Mouse (Mus musculus): Measurements from ENCODE around the gene Fam120a. TPM values are rescaled to one million over a fixed set of nuclear protein-coding genes. Genes with fewer than 3 reads are reported as not detected.
A peak's percentile ranks its signal among the peaks of the same experiment; 100 is the strongest.

The Fam120a gene
- polyA plus RNA-seq, 1 experiment = 120 TPM

DNA sequence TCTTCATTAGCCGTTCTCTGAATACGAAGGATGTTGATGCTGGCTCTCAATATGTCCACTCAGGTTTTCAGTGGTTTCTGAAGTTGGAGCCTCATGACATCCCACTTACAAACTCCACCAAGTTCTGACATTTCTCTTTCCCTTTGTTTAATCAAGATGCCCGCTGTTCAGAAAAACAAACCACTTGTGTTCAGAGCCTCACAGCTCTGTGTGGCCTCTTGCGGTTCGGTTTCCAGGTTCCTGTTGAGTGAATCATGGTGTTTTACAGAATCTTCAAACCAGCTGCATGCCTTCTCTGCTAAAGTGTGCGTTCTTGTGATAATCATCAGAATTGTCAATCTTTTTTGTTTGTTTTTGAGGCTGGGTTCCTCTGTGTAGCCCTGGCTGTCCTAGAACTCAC is 11.3 kb upstream of the Fam120a start:
- DNase-seq = no peak
- no peaks in the 10 kb centered on the region for H3K27me3 ChIP-seq (ENCODE audit: control insufficient read depth, insufficient read depth, low read length)
- H3K4me1 ChIP-seq (replicated peaks; ENCODE audit: control insufficient read depth, insufficient read depth, low read length) = peaks cover 12% of the 10 kb centered on the region; the same call in 1 of the 2 replicates
- no peak for TF ChIP-seq POLR2A (IDR thresholded peaks at IDR 0.05; ENCODE audit: control insufficient read depth, extremely low read depth, insufficient read depth, low read length, poor library complexity)
- TF ChIP-seq CTCF (IDR thresholded peaks at IDR 0.05; ENCODE audit: borderline replicate concordance, control insufficient read depth, extremely low read depth, insufficient read depth, low read length, poor library complexity) = no peak
- WGBS = 56% methylated on average over 6 of the region's 6 CpGs
- H3K36me3 ChIP-seq (ENCODE audit: control insufficient read depth, insufficient read depth, low read length) = no peaks in the 10 kb centered on the region
- H3K27ac ChIP-seq (ENCODE audit: control insufficient read depth, insufficient read depth, low read length) = peak overlapping the region; percentile 42; the same call in 1 of the 2 replicates
- H3K4me3 ChIP-seq (ENCODE audit: control insufficient read depth, insufficient read depth, low read length) = no peak overlapping the region

DNA sequence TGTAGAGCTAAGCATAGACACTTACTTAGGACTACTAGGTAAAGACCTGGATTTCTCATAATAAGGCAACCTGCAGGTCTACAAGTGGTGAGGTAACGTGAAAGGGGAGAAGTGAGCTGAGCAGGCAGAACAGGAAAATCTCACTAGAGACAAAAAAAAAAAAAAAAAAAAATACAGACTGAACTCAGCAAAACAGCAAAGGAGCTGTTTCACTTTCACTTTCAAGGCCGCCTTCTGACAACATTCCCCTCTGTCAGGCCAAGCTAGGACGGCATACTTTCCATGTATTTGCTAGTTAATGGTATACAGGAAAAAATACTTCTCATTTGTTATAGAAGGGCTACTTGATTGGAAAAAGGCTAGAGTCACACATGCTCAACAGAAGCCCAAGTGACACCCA is 10.0 kb upstream of the Fam120a start:
- H3K27me3 ChIP-seq (ENCODE audit: control insufficient read depth, insufficient read depth, low read length) = no peaks in the 10 kb centered on the region
- peaks cover 12% of the 10 kb centered on the region; the same call in 1 of the 2 replicates for H3K4me1 ChIP-seq (replicated peaks; ENCODE audit: control insufficient read depth, insufficient read depth, low read length)
- under 1% methylated on average over 3 of the region's 3 CpGs for WGBS
- peak overlapping the region; percentile 19 for H3K27ac ChIP-seq (ENCODE audit: control insufficient read depth, insufficient read depth, low read length)
- DNase-seq = peak; percentile 43
- H3K36me3 ChIP-seq (ENCODE audit: control insufficient read depth, insufficient read depth, low read length) = no peaks in the 10 kb centered on the region
- H3K4me3 ChIP-seq (ENCODE audit: control insufficient read depth, insufficient read depth, low read length) = no peak overlapping the region
- TF ChIP-seq POLR2A (IDR thresholded peaks at IDR 0.05; ENCODE audit: control insufficient read depth, extremely low read depth, insufficient read depth, low read length, poor library complexity) = no peak
- TF ChIP-seq CTCF (IDR thresholded peaks at IDR 0.05; ENCODE audit: borderline replicate concordance, control insufficient read depth, extremely low read depth, insufficient read depth, low read length, poor library complexity) = no peak

GRCm38 (mm10) chr13:48974699-48975098 is 6.9 kb upstream of the Fam120a start:
- TF ChIP-seq CTCF (IDR thresholded peaks at IDR 0.05; ENCODE audit: borderline replicate concordance, control insufficient read depth, extremely low read depth, insufficient read depth, low read length, poor library complexity) = no peak
- TF ChIP-seq POLR2A (IDR thresholded peaks at IDR 0.05; ENCODE audit: control insufficient read depth, extremely low read depth, insufficient read depth, low read length, poor library complexity) = no peak
- H3K27me3 ChIP-seq (ENCODE audit: control insufficient read depth, insufficient read depth, low read length) = no peaks in the 10 kb centered on the region
- 94% methylated on average over 2 of the region's 2 CpGs for WGBS
- DNase-seq = no peak
- no peaks in the 10 kb centered on the region for H3K36me3 ChIP-seq (ENCODE audit: control insufficient read depth, insufficient read depth, low read length)
- H3K4me3 ChIP-seq (ENCODE audit: control insufficient read depth, insufficient read depth, low read length) = no peak overlapping the region
- H3K4me1 ChIP-seq (replicated peaks; ENCODE audit: control insufficient read depth, insufficient read depth, low read length) = peaks cover 10% of the 10 kb centered on the region
- H3K27ac ChIP-seq (ENCODE audit: control insufficient read depth, insufficient read depth, low read length) = no peak overlapping the region

GRCm38 (mm10) chr13:48974266-48974665 is 6.4 kb upstream of the Fam120a start:
- WGBS = 90% methylated on average over 4 of the region's 4 CpGs
- DNase-seq = no peak
- H3K36me3 ChIP-seq (ENCODE audit: control insufficient read depth, insufficient read depth, low read length) = no peaks in the 10 kb centered on the region
- peaks cover 6% of the 10 kb centered on the region for H3K4me1 ChIP-seq (replicated peaks; ENCODE audit: control insufficient read depth, insufficient read depth, low read length)
- TF ChIP-seq POLR2A (IDR thresholded peaks at IDR 0.05; ENCODE audit: control insufficient read depth, extremely low read depth, insufficient read depth, low read length, poor library complexity) (no peak), CTCF (IDR thresholded peaks at IDR 0.05; ENCODE audit: borderline replicate concordance, control insufficient read depth, extremely low read depth, insufficient read depth, low read length, poor library complexity) (no peak)
- no peak overlapping the region for H3K27ac ChIP-seq (ENCODE audit: control insufficient read depth, insufficient read depth, low read length)
- H3K4me3 ChIP-seq (ENCODE audit: control insufficient read depth, insufficient read depth, low read length) = no peak overlapping the region
- no peaks in the 10 kb centered on the region for H3K27me3 ChIP-seq (ENCODE audit: control insufficient read depth, insufficient read depth, low read length)

DNA sequence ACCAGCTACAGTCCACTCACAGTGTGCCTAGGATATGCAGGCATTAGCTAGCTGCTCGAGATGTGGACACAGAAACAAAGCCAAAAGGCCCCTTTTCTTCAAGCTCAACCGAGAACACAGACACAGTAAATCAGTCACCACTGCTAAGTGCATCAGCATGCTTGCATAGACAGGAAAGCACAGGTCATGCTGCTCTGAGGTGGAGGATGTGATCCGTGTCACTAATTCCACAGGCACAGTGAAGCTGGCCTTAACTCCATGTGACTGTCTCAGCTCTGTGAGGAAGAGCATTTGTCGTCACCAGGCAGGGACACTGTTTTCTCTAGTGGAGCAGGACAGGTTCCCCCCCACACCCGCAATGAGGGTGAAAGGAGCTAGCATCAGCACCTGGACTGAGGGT is 5.4 kb upstream of the Fam120a start:
- peaks cover 4% of the 10 kb centered on the region; the same call in 1 of the 2 replicates for H3K4me1 ChIP-seq (replicated peaks; ENCODE audit: control insufficient read depth, insufficient read depth, low read length)
- no peak overlapping the region for H3K4me3 ChIP-seq (ENCODE audit: control insufficient read depth, insufficient read depth, low read length)
- no peak overlapping the region for H3K27ac ChIP-seq (ENCODE audit: control insufficient read depth, insufficient read depth, low read length)
- 92% methylated on average over 5 of the region's 5 CpGs for WGBS
- H3K27me3 ChIP-seq (ENCODE audit: control insufficient read depth, insufficient read depth, low read length) = no peaks in the 10 kb centered on the region
- H3K36me3 ChIP-seq (ENCODE audit: control insufficient read depth, insufficient read depth, low read length) = no peaks in the 10 kb centered on the region
- TF ChIP-seq POLR2A (IDR thresholded peaks at IDR 0.05; ENCODE audit: control insufficient read depth, extremely low read depth, insufficient read depth, low read length, poor library complexity) (no peak), CTCF (IDR thresholded peaks at IDR 0.05; ENCODE audit: borderline replicate concordance, control insufficient read depth, extremely low read depth, insufficient read depth, low read length, poor library complexity) (no peak)
- DNase-seq = no peak

DNA sequence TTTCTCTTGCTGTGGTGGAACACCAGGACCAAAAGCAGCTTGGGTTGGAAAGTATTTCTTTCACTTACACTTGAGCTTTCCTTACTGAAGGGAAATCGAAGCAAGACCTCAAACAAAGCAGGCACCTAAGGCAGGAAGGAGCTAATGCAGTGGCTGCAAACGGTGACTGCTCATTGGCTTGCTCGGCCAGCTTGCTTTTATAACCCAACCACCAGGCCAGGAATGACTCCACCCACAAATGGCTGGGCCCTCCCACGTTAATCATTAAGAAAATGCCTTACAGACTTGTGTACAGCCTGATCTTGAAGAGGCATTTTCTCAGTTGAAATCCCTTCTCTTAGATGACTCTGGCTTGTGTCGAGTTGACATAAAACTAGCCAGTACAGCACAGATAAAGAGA is 3.2 kb upstream of the Fam120a start:
- Histone ChIP-seq H3K36me3 (ENCODE audit: control insufficient read depth, insufficient read depth, low read length) (no peaks in the 10 kb centered on the region), H3K27me3 (ENCODE audit: control insufficient read depth, insufficient read depth, low read length) (no peaks in the 10 kb centered on the region), H3K27ac (ENCODE audit: control insufficient read depth, insufficient read depth, low read length) (no peak overlapping the region), H3K4me3 (ENCODE audit: control insufficient read depth, insufficient read depth, low read length) (no peak overlapping the region), H3K4me1 (replicated peaks; ENCODE audit: control insufficient read depth, insufficient read depth, low read length) (peaks cover 7% of the 10 kb centered on the region)
- TF ChIP-seq CTCF (IDR thresholded peaks at IDR 0.05; ENCODE audit: borderline replicate concordance, control insufficient read depth, extremely low read depth, insufficient read depth, low read length, poor library complexity) (no peak), POLR2A (IDR thresholded peaks at IDR 0.05; ENCODE audit: control insufficient read depth, extremely low read depth, insufficient read depth, low read length, poor library complexity) (no peak)
- WGBS = 69% methylated on average over 5 of the region's 5 CpGs
- DNase-seq = no peak

GRCm38 (mm10) chr13:48970566-48970965 is 2.7 kb upstream of the Fam120a start:
- no peak overlapping the region for H3K4me3 ChIP-seq (ENCODE audit: control insufficient read depth, insufficient read depth, low read length)
- no peak overlapping the region for H3K27ac ChIP-seq (ENCODE audit: control insufficient read depth, insufficient read depth, low read length)
- H3K36me3 ChIP-seq (ENCODE audit: control insufficient read depth, insufficient read depth, low read length) = no peaks in the 10 kb centered on the region
- no peaks in the 10 kb centered on the region for H3K27me3 ChIP-seq (ENCODE audit: control insufficient read depth, insufficient read depth, low read length)
- TF ChIP-seq POLR2A (IDR thresholded peaks at IDR 0.05; ENCODE audit: control insufficient read depth, extremely low read depth, insufficient read depth, low read length, poor library complexity) (no peak), CTCF (IDR thresholded peaks at IDR 0.05; ENCODE audit: borderline replicate concordance, control insufficient read depth, extremely low read depth, insufficient read depth, low read length, poor library complexity) (no peak)
- peaks cover 10% of the 10 kb centered on the region for H3K4me1 ChIP-seq (replicated peaks; ENCODE audit: control insufficient read depth, insufficient read depth, low read length)
- DNase-seq = no peak
- 94% methylated on average over 13 of the region's 13 CpGs for WGBS
